Mouse (Mus musculus): ENCODE data around the gene Tbc1d17.
A peak's percentile ranks its signal among the peaks of the same experiment; 100 is the strongest.

The Tbc1d17 gene

GRCm38 (mm10) chr7:44821666-44822448 is 27.0 kb downstream of the Tbc1d17 start:
- no peak for DNase-seq

GRCm38 (mm10) chr7:44820525-44820924 is 28.4 kb downstream of the Tbc1d17 start:
- no peak for DNase-seq

GRCm38 (mm10) chr7:44819863-44820262 is 29.0 kb downstream of the Tbc1d17 start:
- no peak for DNase-seq

GRCm38 (mm10) chr7:44819391-44819790 is 29.5 kb downstream of the Tbc1d17 start:
- no peak for DNase-seq

- DNase-seq = peak; percentile 42
These were observed 30.1 kb downstream of the Tbc1d17 start for GRCm38 (mm10) chr7:44818751-44819235.

GRCm38 (mm10) chr7:44818164-44818563 is 30.7 kb downstream of the Tbc1d17 start:
- DNase-seq = no peak

- no peak for DNase-seq
These were observed 31.4 kb downstream of the Tbc1d17 start for GRCm38 (mm10) chr7:44817441-44817840.

- DNase-seq = no peak
These were observed 32.3 kb downstream of the Tbc1d17 start, which contains the start of gene Atf5 for GRCm38 (mm10) chr7:44816470-44817021. Gene Atf5 (minus strand): TSS chr7:44816658.

GRCm38 (mm10) chr7:44815721-44816469 is 33.0 kb downstream of the Tbc1d17 start, which contains the start of the genes Nup62 and Il4i1:
Gene Nup62 (plus strand): TSS chr7:44816088.
Gene Il4i1 (plus strand): TSS chr7:44816387.
- peak; percentile 100 for DNase-seq

- DNase-seq = no peak
These were observed 33.8 kb downstream of the Tbc1d17 start for GRCm38 (mm10) chr7:44814952-44815553.

GRCm38 (mm10) chr7:44814423-44814822 is 34.5 kb downstream of the Tbc1d17 start:
- no peak for DNase-seq

GRCm38 (mm10) chr7:44813985-44814384 is 34.9 kb downstream of the Tbc1d17 start:
- no peak for DNase-seq

GRCm38 (mm10) chr7:44812651-44813325 is 36.1 kb downstream of the Tbc1d17 start:
- no peak for DNase-seq

- no peak for DNase-seq
These were observed 37.9 kb downstream of the Tbc1d17 start for GRCm38 (mm10) chr7:44810819-44811557.

- DNase-seq = no peak
These were observed 38.5 kb downstream of the Tbc1d17 start for GRCm38 (mm10) chr7:44810365-44810764.

- no peak for DNase-seq
These were observed 39.4 kb downstream of the Tbc1d17 start for GRCm38 (mm10) chr7:44809466-44809865.

GRCm38 (mm10) chr7:44808927-44809326 is 40.0 kb downstream of the Tbc1d17 start:
- no peak for DNase-seq

GRCm38 (mm10) chr7:44792781-44793180 is 56.1 kb downstream of the Tbc1d17 start:
- DNase-seq = no peak

- DNase-seq = no peak
These were observed 58.8 kb downstream of the Tbc1d17 start for GRCm38 (mm10) chr7:44790066-44790465.

GRCm38 (mm10) chr7:44789531-44789930 is 59.3 kb downstream of the Tbc1d17 start:
- DNase-seq = no peak
